Mouse (Mus musculus) kidney, postnatal 0 days (tissue): ENCODE measurements around the gene Gm765. TPM values are rescaled to one million over a fixed set of nuclear protein-coding genes. Genes with fewer than 3 reads are reported as not detected.

Experiments used
- ATAC-seq: fragments of 200-750 bp; cut with Nextera tagmentation; replicated peaks from 2 replicates; pipeline ENCODE4 v1.8.0; 2017; ENCODE audit warnings: low read depth, moderate number of reproducible peaks, moderate TSS enrichment, moderate library complexity; ENCODE audit not compliant: low FRiP score
- DNase-seq: peaks from one replicate; pipeline ENCODE4 v3.0.0-alpha.2; 2016; ENCODE audit warnings: low spot score
- H3K27ac ChIP-seq: fragments of 300-500 bp; sonication (generic); 2 replicates; pipeline ENCODE4 v1.5.1; 2014; ENCODE audit warnings: mild to moderate bottlenecking
- H3K27me3 ChIP-seq: fragments of 300-500 bp; sonication (generic); 2 replicates; pipeline ENCODE4 v1.6.1; 2014; ENCODE audit warnings: low read length, mixed read lengths; ENCODE audit not compliant: insufficient read depth
- H3K36me3 ChIP-seq: fragments of 300-500 bp; sonication (generic); 2 replicates; pipeline ENCODE4 v1.6.1; 2014; ENCODE audit warnings: low read length, mixed read lengths; ENCODE audit not compliant: insufficient read depth
- H3K4me1 ChIP-seq: fragments of 300-500 bp; sonication (generic); replicated peaks from 2 replicates; pipeline ENCODE4 v1.6.1; 2014; ENCODE audit warnings: antibody characterized with exemption, low read length, mixed read lengths; ENCODE audit not compliant: insufficient read depth
- H3K4me2 ChIP-seq: fragments of 300-500 bp; sonication (generic); 2 replicates; pipeline ENCODE4 v1.6.1; 2014; ENCODE audit warnings: mild to moderate bottlenecking, low read length, moderate library complexity, mixed read lengths
- H3K4me3 ChIP-seq: fragments of 300-500 bp; sonication (generic); replicated peaks from 2 replicates; pipeline ENCODE4 v1.5.1; 2014; ENCODE audit warnings: low read depth, low read length
- H3K9ac ChIP-seq: fragments of 300-500 bp; sonication (generic); 2 replicates; pipeline ENCODE4 v1.6.1; 2014; ENCODE audit warnings: low read depth, low read length
- H3K9me3 ChIP-seq: fragments of 300-500 bp; sonication (generic); replicated peaks from 2 replicates; pipeline ENCODE4 v1.6.1; 2016; ENCODE audit warnings: low read length, inconsistent platforms, mixed read lengths
- CTCF ChIP-seq: IDR thresholded peaks from 2 replicates; pipeline ENCODE4 v1.5.1; 2016; ENCODE audit warnings: antibody characterized with exemption, low read depth, mild to moderate bottlenecking, moderate library complexity
- WGBS: fragments of 180-500 bp; shearing (Covaris S2); extraction: QIAGEN DNeasy Blood & Tissue Kit; methylation state at CpG from one replicate; pipeline ENCODE4 v1.1.7; 2014; 5-methylcytosine and 5-hydroxymethylcytosine counted together
- polyA plus RNA-seq: library from polyadenylated mRNA; unstranded; fragments of >200 nt; fragmentation: Nextera tagmentation; extraction: Ambion mirVana; gene quantifications from 2 replicates; pipeline ENCODE4 v1.2.1, GENCODE M21; 2015

Gm765 gene
- polyA plus RNA-seq, 1 experiment from 2014 or later, result not detected

- H3K9me3 ChIP-seq, result no peaks in the 10 kb centered on the region
- ATAC-seq (no peak), DNase-seq (no peak)
- H3K36me3 ChIP-seq, result no peaks in the 10 kb centered on the region
- no peak overlapping the region for H3K4me3 ChIP-seq
- H3K4me2 ChIP-seq, result no peak overlapping the region
- 80% methylated on average over 2 of the region's 2 CpGs for WGBS
- H3K9ac ChIP-seq, result no peak overlapping the region
- TF ChIP-seq CTCF, result no peak
- no peak overlapping the region for H3K27ac ChIP-seq
- no peaks in the 10 kb centered on the region for H3K27me3 ChIP-seq
- no peaks in the 10 kb centered on the region for H3K4me1 ChIP-seq
These were observed 57.4 kb downstream of the Gm765 start for GRCm38 (mm10) chr6:98285190-98285589.

GRCm38 (mm10) chr6:98282791-98283190 lies 59.8 kb downstream of the Gm765 start:
- no peak for DNase-seq
- no peak for TF ChIP-seq CTCF
- no peaks in the 10 kb centered on the region for H3K27me3 ChIP-seq
- no peaks in the 10 kb centered on the region for H3K9me3 ChIP-seq
- no peak overlapping the region for H3K27ac ChIP-seq
- no peak overlapping the region for H3K9ac ChIP-seq
- no peaks in the 10 kb centered on the region for H3K36me3 ChIP-seq
- H3K4me2 ChIP-seq, result no peak overlapping the region
- no peak overlapping the region for H3K4me3 ChIP-seq
- no peak for ATAC-seq
- H3K4me1 ChIP-seq, result no peaks in the 10 kb centered on the region
- 75% methylated on average over 4 of the region's 4 CpGs for WGBS

GRCm38 (mm10) chr6:98271553-98271952 lies 71.0 kb downstream of the Gm765 start:
- TF ChIP-seq CTCF, result peak; percentile 81
- ATAC-seq, result no peak
- no peak overlapping the region for H3K9ac ChIP-seq
- no peaks in the 10 kb centered on the region for H3K9me3 ChIP-seq
- no peaks in the 10 kb centered on the region for H3K36me3 ChIP-seq
- no peaks in the 10 kb centered on the region for H3K27me3 ChIP-seq
- DNase-seq, result peak; percentile 38
- no peak overlapping the region for H3K27ac ChIP-seq
- H3K4me2 ChIP-seq, result no peak overlapping the region
- WGBS, result 92% methylated on average over 1 of the region's 1 CpGs
- no peak overlapping the region for H3K4me3 ChIP-seq
- no peaks in the 10 kb centered on the region for H3K4me1 ChIP-seq

DNA sequence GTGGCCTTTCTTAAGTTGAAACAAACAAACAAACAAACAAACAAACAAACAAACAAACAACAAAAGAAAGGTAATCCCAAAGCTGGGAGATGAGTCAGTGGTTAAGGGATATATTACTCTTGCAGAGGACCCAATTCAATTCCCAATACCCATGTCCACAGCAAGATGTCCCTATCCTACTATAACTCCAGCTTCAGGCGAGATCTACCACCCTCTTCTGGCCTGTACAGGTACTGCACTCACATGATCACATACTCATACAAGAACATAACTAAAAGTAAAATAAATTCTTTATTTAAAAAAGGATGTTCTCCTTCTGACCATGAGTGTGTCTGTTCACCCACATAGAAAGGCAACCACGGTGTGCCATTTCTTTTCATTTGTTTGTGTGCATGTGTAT lies 79.6 kb downstream of the Gm765 start:
- Histone ChIP-seq H3K4me3 (no peak overlapping the region), H3K27me3 (no peaks in the 10 kb centered on the region), H3K36me3 (no peaks in the 10 kb centered on the region), H3K4me1 (no peaks in the 10 kb centered on the region), H3K9me3 (no peaks in the 10 kb centered on the region), H3K4me2 (no peak overlapping the region), H3K9ac (no peak overlapping the region), H3K27ac (no peak overlapping the region)
- 0 out of 2 replicates have a peak, but pooled peaks have one; percentile 3 for TF ChIP-seq CTCF
- ATAC-seq (no peak), DNase-seq (no peak)
- 53% methylated on average over 2 of the region's 2 CpGs for WGBS

DNA sequence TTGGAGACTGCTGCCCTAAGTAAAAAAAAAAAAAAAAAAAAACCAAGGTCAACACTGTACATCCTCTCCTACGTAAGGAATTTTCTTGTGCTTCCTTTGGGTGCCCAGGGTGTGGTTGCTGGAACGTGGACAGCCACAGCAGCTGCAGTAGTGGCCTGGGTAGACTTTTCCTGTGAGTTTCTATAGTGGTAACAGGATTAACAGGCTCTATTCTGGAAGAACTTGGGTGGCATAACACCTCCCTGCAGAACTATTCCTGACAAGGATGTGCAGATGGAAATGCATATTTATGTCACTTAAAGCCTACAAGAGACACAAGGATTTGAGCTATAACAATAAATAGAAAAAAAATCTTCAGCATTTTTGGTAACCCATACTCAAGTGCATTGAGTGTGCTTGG lies 83.5 kb downstream of the Gm765 start:
- H3K36me3 ChIP-seq, result no peaks in the 10 kb centered on the region
- no peaks in the 10 kb centered on the region for H3K9me3 ChIP-seq
- DNase-seq (no peak), ATAC-seq (no peak)
- H3K27me3 ChIP-seq, result no peaks in the 10 kb centered on the region
- no peak overlapping the region for H3K4me3 ChIP-seq
- H3K27ac ChIP-seq, result no peak overlapping the region
- WGBS, result 66% methylated on average over 2 of the region's 2 CpGs
- H3K4me1 ChIP-seq, result no peaks in the 10 kb centered on the region
- H3K9ac ChIP-seq, result no peak overlapping the region
- no peak for TF ChIP-seq CTCF
- no peak overlapping the region for H3K4me2 ChIP-seq

DNA sequence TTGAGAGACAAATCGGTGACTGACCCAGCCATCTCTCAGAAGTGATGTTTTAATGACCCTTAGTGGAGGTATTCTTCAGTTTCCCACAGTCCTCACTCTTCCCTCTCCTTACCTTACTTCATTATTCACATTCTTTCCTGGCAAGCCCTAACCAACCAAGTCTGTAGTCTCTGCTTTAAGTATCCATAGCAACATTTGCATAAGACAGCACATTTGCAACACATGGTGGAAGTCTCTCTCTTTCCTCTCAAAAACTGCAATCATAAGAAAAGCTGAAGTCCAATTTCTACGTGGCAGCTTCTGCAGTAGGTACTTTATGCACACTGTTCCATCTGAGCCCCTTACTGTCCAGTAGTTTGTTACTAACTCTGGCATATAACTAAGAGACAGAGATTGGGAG lies 96.1 kb downstream of the Gm765 start:
- Histone ChIP-seq H3K4me3 (no peak overlapping the region), H3K27ac (no peak overlapping the region), H3K4me1 (no peaks in the 10 kb centered on the region), H3K27me3 (no peaks in the 10 kb centered on the region), H3K9ac (no peak overlapping the region), H3K9me3 (no peaks in the 10 kb centered on the region), H3K4me2 (no peak overlapping the region), H3K36me3 (no peaks in the 10 kb centered on the region)
- DNase-seq, result no peak
- 69% methylated on average over 2 of the region's 2 CpGs for WGBS
- no peak for ATAC-seq
- no peak for TF ChIP-seq CTCF

GRCm38 (mm10) chr6:98243186-98243585 lies 99.4 kb downstream of the Gm765 start:
- no peak overlapping the region for H3K4me3 ChIP-seq
- no peak overlapping the region for H3K4me2 ChIP-seq
- H3K27ac ChIP-seq, result no peak overlapping the region
- no peaks in the 10 kb centered on the region for H3K36me3 ChIP-seq
- WGBS, result 54% methylated on average over 6 of the region's 6 CpGs
- no peak for DNase-seq
- H3K9ac ChIP-seq, result no peak overlapping the region
- H3K4me1 ChIP-seq, result no peaks in the 10 kb centered on the region
- no peak for TF ChIP-seq CTCF
- H3K9me3 ChIP-seq, result no peaks in the 10 kb centered on the region
- no peaks in the 10 kb centered on the region for H3K27me3 ChIP-seq
- ATAC-seq, result no peak
